Mouse (Mus musculus) CH12.LX (cell line): Measurements from ENCODE around the gene Gdpd5. TPM values are rescaled to one million over a fixed set of nuclear protein-coding genes. Genes with fewer than 3 reads are reported as not detected.

Experiments
- DNase-seq: peaks from one replicate; pipeline ENCODE4 v3.0.0-alpha.2; 2013; ENCODE audit errors: extremely low read depth
- H3K27ac ChIP-seq: 2 replicates; pipeline ENCODE4 v1.5.1; 2012; ENCODE audit warnings: low read depth, mild to moderate bottlenecking, control low read depth, moderate library complexity; ENCODE audit not compliant: insufficient read depth
- H3K27me3 ChIP-seq: replicated peaks from 2 replicates; pipeline ENCODE3; 2012; ENCODE audit warnings: inconsistent platforms
- H3K36me3 ChIP-seq, 2 experiments: replicated peaks in 1 of 2; 2 replicates each; pipeline versions ENCODE3 to v1.6.1; 2012; ENCODE audit warnings: inconsistent platforms in 1 of 2, low read length in 1 of 2, mild to moderate bottlenecking in 1 of 2, mixed read lengths in 1 of 2, moderate library complexity in 1 of 2; ENCODE audit not compliant: control insufficient read depth in 1 of 2, insufficient read depth in 1 of 2
- H3K4me1 ChIP-seq, 2 experiments: 2 replicates each; pipeline ENCODE4 v1.6.1; 2012; ENCODE audit warnings: inconsistent platforms in 1 of 2, moderate library complexity in 1 of 2; ENCODE audit not compliant: insufficient read depth in 2 of 2, control insufficient read depth in 1 of 2
- H3K4me2 ChIP-seq: 2 replicates; pipeline ENCODE4 v1.6.1; 2012; ENCODE audit warnings: low read depth, mild to moderate bottlenecking, control low read depth; ENCODE audit not compliant: poor library complexity, insufficient read depth, severe bottlenecking
- H3K4me3 ChIP-seq, 3 experiments: fragments of 150-350 bp in 1 of 3; sonication (generic) in 1 of 3; replicated peaks in 1 of 3; 2 replicates each; pipeline versions ENCODE3 to v1.5.1; 2011 to 2012; ENCODE audit warnings: low read depth in 2 of 3, low read length in 2 of 3, mild to moderate bottlenecking in 2 of 3, moderate library complexity in 2 of 3, control low read depth in 1 of 3, improper control_type of control experiment in 1 of 3, inconsistent platforms in 1 of 3, mixed read lengths in 1 of 3; ENCODE audit not compliant: poor library complexity in 1 of 3
- H3K79me2 ChIP-seq: replicated peaks from 2 replicates; pipeline ENCODE4 v1.6.1; 2012; ENCODE audit warnings: mild to moderate bottlenecking, moderate library complexity; ENCODE audit not compliant: control insufficient read depth, poor library complexity, insufficient read depth, severe bottlenecking; ENCODE audit errors: extremely low read depth
- H3K9ac ChIP-seq: 2 replicates; pipeline ENCODE4 v1.6.1; 2012; ENCODE audit warnings: low read depth, mild to moderate bottlenecking, control low read depth, moderate library complexity; ENCODE audit not compliant: insufficient read depth
- H3K9me3 ChIP-seq: replicated peaks from 2 replicates; pipeline ENCODE3; 2012; ENCODE audit warnings: low read length, inconsistent platforms, mixed read lengths
- BHLHE40 ChIP-seq: IDR thresholded peaks from 2 replicates; pipeline ENCODE4 v1.6.1; 2011; ENCODE audit warnings: mild to moderate bottlenecking, low read depth, low read length, improper control_type of control experiment
- CHD2 ChIP-seq: IDR thresholded peaks from 2 replicates; pipeline ENCODE4 v1.6.1; 2011; ENCODE audit warnings: low read length, improper control_type of control experiment
- ELF1 ChIP-seq: IDR thresholded peaks from 2 replicates; pipeline ENCODE4 v1.6.1; 2014; ENCODE audit warnings: low read depth, mild to moderate bottlenecking, inconsistent platforms, low read length, improper control_type of control experiment
- EP300 ChIP-seq: IDR thresholded peaks from 2 replicates; pipeline ENCODE4 v1.6.1; 2011; ENCODE audit warnings: low read length, improper control_type of control experiment
- HCFC1 ChIP-seq: IDR thresholded peaks from 2 replicates; pipeline ENCODE4 v1.6.1; 2012; ENCODE audit warnings: low read depth, mild to moderate bottlenecking, inconsistent platforms, low read length, improper control_type of control experiment
- IRF4 ChIP-seq: IDR thresholded peaks from 2 replicates; pipeline ENCODE4 v1.6.1; 2014; ENCODE audit warnings: low read depth, mild to moderate bottlenecking, inconsistent platforms, low read length, improper control_type of control experiment
- KAT2A ChIP-seq: IDR thresholded peaks from 2 replicates; pipeline ENCODE4 v1.6.1; 2012; ENCODE audit warnings: low read length, improper control_type of control experiment, inconsistent platforms; ENCODE audit not compliant: insufficient replicate concordance
- MAFK ChIP-seq: IDR thresholded peaks from 2 replicates; pipeline ENCODE4 v1.6.1; 2011; ENCODE audit warnings: low read length, improper control_type of control experiment; ENCODE audit not compliant: insufficient replicate concordance
- MYC ChIP-seq: IDR thresholded peaks from 2 replicates; pipeline ENCODE4 v1.6.1; 2011; ENCODE audit warnings: low read depth, mild to moderate bottlenecking, improper control_type of control experiment, low read length
- NELFE ChIP-seq: IDR thresholded peaks from 2 replicates; pipeline ENCODE4 v1.6.1; 2011; ENCODE audit warnings: low read depth, low read length, improper control_type of control experiment
- NRF1 ChIP-seq: IDR thresholded peaks from 2 replicates; pipeline ENCODE4 v1.6.1; 2014; ENCODE audit warnings: low read depth, mild to moderate bottlenecking, inconsistent platforms, low read length, improper control_type of control experiment, moderate library complexity
- PAX5 ChIP-seq: IDR thresholded peaks from 2 replicates; pipeline ENCODE4 v1.6.1; 2012; ENCODE audit warnings: low read length, inconsistent platforms, mixed read lengths
- RCOR1 ChIP-seq: conservative IDR thresholded peaks from 2 replicates; pipeline ENCODE4 v1.6.1; 2012; ENCODE audit warnings: low read depth, mild to moderate bottlenecking, inconsistent platforms, low read length, improper control_type of control experiment
- SIN3A ChIP-seq: IDR thresholded peaks from 2 replicates; pipeline ENCODE4 v1.6.1; 2012; ENCODE audit warnings: low read length, improper control_type of control experiment, inconsistent platforms
- SMC3 ChIP-seq: IDR thresholded peaks from 2 replicates; pipeline ENCODE4 v1.6.1; 2011; ENCODE audit warnings: low read depth, low read length, improper control_type of control experiment
- TBP ChIP-seq: conservative IDR thresholded peaks from 2 replicates; pipeline ENCODE4 v1.6.1; 2011; ENCODE audit warnings: low read depth, low read length, improper control_type of control experiment
- TCF12 ChIP-seq: IDR thresholded peaks from 2 replicates; pipeline ENCODE4 v1.6.1; 2014; ENCODE audit warnings: low read depth, mild to moderate bottlenecking, inconsistent platforms, low read length, improper control_type of control experiment
- UBTF ChIP-seq: IDR thresholded peaks from 2 replicates; pipeline ENCODE4 v1.6.1; 2012; ENCODE audit warnings: low read depth, mild to moderate bottlenecking, inconsistent platforms, low read length, improper control_type of control experiment, moderate library complexity
- USF1 ChIP-seq: IDR thresholded peaks from 2 replicates; pipeline ENCODE4 v1.6.1; 2014; ENCODE audit warnings: low read depth, mild to moderate bottlenecking, inconsistent platforms, low read length, improper control_type of control experiment
- USF2 ChIP-seq: conservative IDR thresholded peaks from 2 replicates; pipeline ENCODE4 v1.6.1; 2011; ENCODE audit warnings: low read depth, low read length, improper control_type of control experiment
- ZC3H11A ChIP-seq: IDR thresholded peaks from 2 replicates; pipeline ENCODE4 v1.6.1; 2012; ENCODE audit warnings: low read depth, mild to moderate bottlenecking, inconsistent platforms, low read length, improper control_type of control experiment
- ZKSCAN1 ChIP-seq: IDR thresholded peaks from 2 replicates; pipeline ENCODE4 v1.6.1; 2012; ENCODE audit warnings: low read depth, inconsistent platforms, low read length, improper control_type of control experiment, borderline replicate concordance
- ZMIZ1 ChIP-seq: IDR thresholded peaks from 2 replicates; pipeline ENCODE4 v1.6.1; 2012; ENCODE audit warnings: low read depth, mild to moderate bottlenecking, inconsistent platforms, low read length, improper control_type of control experiment
- ZNF384 ChIP-seq: IDR thresholded peaks from 2 replicates; pipeline ENCODE4 v1.6.1; 2012; ENCODE audit warnings: low read depth, low read length, improper control_type of control experiment, inconsistent platforms
- dilution Hi-C: fragments of 300-500 bp; cut with MboI; formaldehyde crosslinking; loops from 2 replicates; pipeline ENCODE4 v1.14.3; 2020; ENCODE audit warnings: low sequenced_read_pairs; ENCODE audit not compliant: extremely low pct_unique_long_range_greater_than_20kb, extremely low pct_ligation_motif_present
- in situ Hi-C: fragments of 300-500 bp; cut with MboI; formaldehyde crosslinking; loops from 3 replicates; pipeline ENCODE4 v1.14.3; 2019; ENCODE audit warnings: low sequenced_read_pairs, low pct_ligation_motif_present, low pct_unique_long_range_greater_than_20kb, mixed read lengths
- polyA plus RNA-seq: library from polyadenylated mRNA; unstranded; fragments of >175 nt; gene quantifications from 2 replicates; pipeline ENCODE4 v1.2.1, GENCODE M21; 2012; ENCODE audit warnings: low read depth; ENCODE audit not compliant: insufficient read length
- total RNA-seq, 2 experiments: library from RNA; depleted of rRNA; stranded (reverse); fragments of 300-350 nt in 1 of 2; fragments of >200 nt in 1 of 2; gene quantifications; 2 replicates each; pipeline ENCODE4 v1.2.3; 2012 to 2014

The Gdpd5 gene
- total and polyA plus RNA-seq, 3 experiments = 2.4 to 9.1 (median 9.0) TPM

- in situ Hi-C loops = no loop called here
- Histone ChIP-seq H3K4me1 (peaks cover 19 to 61% of the 10 kb centered on the region in 2 experiments), H3K9ac (no peak overlapping the region)
Measured at GRCm38 (mm10) chr7:99411047-99411779, 30.0 kb downstream of the Gdpd5 start.

GRCm38 (mm10) chr7:99415045-99415444, 33.8 kb downstream of the Gdpd5 start:
- dilution Hi-C loops (no loop called here), in situ Hi-C loops (no loop called here)
- Histone ChIP-seq H3K36me3 (peaks cover 0 to 43% of the 10 kb centered on the region in 2 experiments), H3K79me2 (no peaks in the 10 kb centered on the region), H3K27me3 (no peaks in the 10 kb centered on the region), H3K4me2 (no peak overlapping the region), H3K9me3 (peaks cover 7% of the 10 kb centered on the region), H3K4me1 (peaks cover 6 to 32% of the 10 kb centered on the region in 2 experiments), H3K9ac (no peak overlapping the region), H3K4me3 (no peak overlapping the region)
- DNase-seq = no peak
- TF ChIP-seq ELF1 = no peak
- TF ChIP-seq UBTF = no peak
- TF ChIP-seq NELFE = no peak
- TF ChIP-seq ZMIZ1 = no peak
- no peak for TF ChIP-seq MYC
- TF ChIP-seq TBP = no peak
- TF ChIP-seq NRF1 = no peak
- TF ChIP-seq RCOR1 = no peak
- no peak for TF ChIP-seq BHLHE40
- TF ChIP-seq SMC3 = no peak
- no peak for TF ChIP-seq ZKSCAN1
- no peak for TF ChIP-seq PAX5
- TF ChIP-seq, all 38 proteins: peak for 0
- no peak overlapping the region for H3K27ac ChIP-seq

More at GRCm38 (mm10) chr7:99411047-99411779, 30.0 kb downstream of the Gdpd5 start:
- Histone ChIP-seq H3K9me3 (peaks cover 7% of the 10 kb centered on the region), H3K4me2 (no peak overlapping the region), H3K27ac (no peak overlapping the region), H3K4me3 (no peak overlapping the region), H3K79me2 (no peaks in the 10 kb centered on the region), H3K36me3 (peaks cover 0 to 43% of the 10 kb centered on the region in 2 experiments), H3K27me3 (no peaks in the 10 kb centered on the region)
- no peak for TF ChIP-seq ZNF384
- TF ChIP-seq TCF12 = no peak
- TF ChIP-seq ZC3H11A = no peak
- no peak for TF ChIP-seq CHD2
- no peak for TF ChIP-seq EP300
- TF ChIP-seq SMC3 = no peak
- TF ChIP-seq IRF4 = no peak
- no peak for TF ChIP-seq SIN3A
- TF ChIP-seq RCOR1 = no peak
- no peak for TF ChIP-seq ELF1
- TF ChIP-seq USF1 = no peak
- TF ChIP-seq BHLHE40 = no peak
- TF ChIP-seq MAFK = no peak
- TF ChIP-seq USF2 = no peak
- no peak for TF ChIP-seq NRF1
- no peak for TF ChIP-seq KAT2A
- TF ChIP-seq HCFC1 = no peak
- no peak for DNase-seq
- dilution Hi-C loops = no loop called here
